Mouse (Mus musculus): ENCODE measurements around the gene Zc3h7b. TPM values are rescaled to one million over a fixed set of nuclear protein-coding genes. Genes with fewer than 3 reads are reported as not detected.
A peak's percentile ranks its signal among the peaks of the same experiment; 100 is the strongest.

Gene Zc3h7b
- total and polyA plus RNA-seq, 2 experiments from 2014 or later: 34.5 to 148 TPM

- Histone ChIP-seq H3K4me2 (ENCODE audit: low read depth, low read length) (peak overlapping the region; percentile 66), H3K4me3 (ENCODE audit: low read length) (peak overlapping the region; percentile 62), H3K9me3 (ENCODE audit: low read length) (no peaks in the 10 kb centered on the region), H3K4me1 (ENCODE audit: insufficient read depth, low read length) (peaks cover 28% of the 10 kb centered on the region), H3K36me3 (ENCODE audit: insufficient read depth, low read length) (peaks cover 12% of the 10 kb centered on the region), H3K9ac (replicated peaks; ENCODE audit: low read length) (peak overlapping the region; percentile 81), H3K27ac (peak overlapping the region; percentile 98), H3K27me3 (ENCODE audit: insufficient read depth, low read length) (no peaks in the 10 kb centered on the region)
- TF ChIP-seq CTCF (IDR thresholded peaks at IDR 0.05; ENCODE audit: low read depth): no peak
- DNase-seq (ENCODE audit: low spot score): peak; percentile 99
- 2% methylated on average over 86 of the region's 89 CpGs for WGBS
- peak; percentile 98 for ATAC-seq
Observed at GRCm38 (mm10) chr15:81810671-81811598, 66.1 kb downstream of the Zc3h7b start.

- Histone ChIP-seq H3K4me3 (ENCODE audit: low read length) (peak overlapping the region; percentile 62), H3K36me3 (ENCODE audit: insufficient read depth, low read length) (peaks cover 18% of the 10 kb centered on the region), H3K4me2 (ENCODE audit: low read depth, low read length) (peak overlapping the region; percentile 66), H3K9me3 (ENCODE audit: low read length) (no peaks in the 10 kb centered on the region), H3K27ac (peak overlapping the region; percentile 98), H3K4me1 (ENCODE audit: insufficient read depth, low read length) (peaks cover 28% of the 10 kb centered on the region), H3K27me3 (ENCODE audit: insufficient read depth, low read length) (no peaks in the 10 kb centered on the region), H3K9ac (replicated peaks; ENCODE audit: low read length) (peak overlapping the region; percentile 81)
- TF ChIP-seq CTCF (IDR thresholded peaks at IDR 0.05; ENCODE audit: low read depth): no peak
- peak; percentile 72 for DNase-seq (ENCODE audit: low spot score)
- ATAC-seq: no peak
- WGBS: 0% methylated on average over 17 of the region's 26 CpGs
Observed at GRCm38 (mm10) chr15:81811599-81811996, 66.7 kb downstream of the Zc3h7b start.

- ATAC-seq: no peak
- WGBS: 16% methylated on average over 3 of the region's 3 CpGs
Observed at GRCm38 (mm10) chr15:81812287-81812686, 67.4 kb downstream of the Zc3h7b start.

GRCm38 (mm10) chr15:81812696-81813631 lies 68.1 kb downstream of the Zc3h7b start:
- Histone ChIP-seq H3K36me3 (ENCODE audit: insufficient read depth, low read length) (peaks cover 30% of the 10 kb centered on the region), H3K9ac (replicated peaks; ENCODE audit: low read length) (0 out of 2 replicates have a peak overlapping the region, but pooled peaks have one; percentile 81), H3K27me3 (ENCODE audit: insufficient read depth, low read length) (no peaks in the 10 kb centered on the region), H3K27ac (no peak overlapping the region), H3K4me1 (ENCODE audit: insufficient read depth, low read length) (peaks cover 28% of the 10 kb centered on the region), H3K4me2 (ENCODE audit: low read depth, low read length) (peak overlapping the region; percentile 66), H3K9me3 (ENCODE audit: low read length) (no peaks in the 10 kb centered on the region), H3K4me3 (ENCODE audit: low read length) (no peak overlapping the region)
- DNase-seq (ENCODE audit: low spot score): no peak
- no peak for ATAC-seq
- no peak for TF ChIP-seq CTCF (IDR thresholded peaks at IDR 0.05; ENCODE audit: low read depth)
- 69% methylated on average over 7 of the region's 7 CpGs for WGBS

More at GRCm38 (mm10) chr15:81812287-81812686, 67.4 kb downstream of the Zc3h7b start:
- no peak for TF ChIP-seq CTCF (IDR thresholded peaks at IDR 0.05; ENCODE audit: low read depth)
- no peaks in the 10 kb centered on the region for H3K27me3 ChIP-seq (ENCODE audit: insufficient read depth, low read length)
- H3K9ac ChIP-seq (replicated peaks; ENCODE audit: low read length): peak overlapping the region; percentile 81; the same call in 1 of the 2 replicates
- H3K4me2 ChIP-seq (ENCODE audit: low read depth, low read length): peak overlapping the region; percentile 66
- H3K27ac ChIP-seq: peak overlapping the region; percentile 98
- H3K36me3 ChIP-seq (ENCODE audit: insufficient read depth, low read length): peaks cover 25% of the 10 kb centered on the region
- H3K9me3 ChIP-seq (ENCODE audit: low read length): no peaks in the 10 kb centered on the region
- peak; percentile 9 for DNase-seq (ENCODE audit: low spot score)
- H3K4me3 ChIP-seq (ENCODE audit: low read length): peak overlapping the region; percentile 62
- H3K4me1 ChIP-seq (ENCODE audit: insufficient read depth, low read length): peaks cover 28% of the 10 kb centered on the region

GRCm38 (mm10) chr15:81813986-81814705 lies 69.3 kb downstream of the Zc3h7b start:
- Histone ChIP-seq H3K9ac (replicated peaks; ENCODE audit: low read length) (no peak overlapping the region), H3K27me3 (ENCODE audit: insufficient read depth, low read length) (no peaks in the 10 kb centered on the region), H3K27ac (no peak overlapping the region), H3K9me3 (ENCODE audit: low read length) (no peaks in the 10 kb centered on the region), H3K4me1 (ENCODE audit: insufficient read depth, low read length) (peaks cover 28% of the 10 kb centered on the region), H3K4me2 (ENCODE audit: low read depth, low read length) (no peak overlapping the region), H3K4me3 (ENCODE audit: low read length) (no peak overlapping the region), H3K36me3 (ENCODE audit: insufficient read depth, low read length) (peaks cover 30% of the 10 kb centered on the region)
- no peak for DNase-seq (ENCODE audit: low spot score)
- ATAC-seq: no peak
- WGBS: 54% methylated on average over 5 of the region's 5 CpGs
- no peak for TF ChIP-seq CTCF (IDR thresholded peaks at IDR 0.05; ENCODE audit: low read depth)
